Mouse (Mus musculus): ENCODE data around the gene Trim6. TPM values are rescaled to one million over a fixed set of nuclear protein-coding genes. Genes with fewer than 3 reads are reported as not detected.

Trim6 gene
- 1.6 TPM in 2 replicates for polyA plus RNA-seq (2014; fragmentation: Nextera tagmentation; extraction: Ambion mirVana)

GRCm38 (mm10) chr7:104218701-104219569, at the start of gene Trim6:
Trim6 (plus strand) TSS chr7:104218793.
- ATAC-seq (replicated peaks; ENCODE audit: low FRiP score, low TSS enrichment, low read depth) = peak; percentile 79
- H3K4me3 ChIP-seq (ENCODE audit: low read depth, low read length) = peak within 1 kb of the TSS; percentile 37
- no peaks in the 10 kb centered on the region for H3K4me1 ChIP-seq (replicated peaks; ENCODE audit: control insufficient read depth, insufficient read depth, low read length)
- DNase-seq (ENCODE audit: low spot score) = peak; percentile 73
- H3K27ac ChIP-seq (ENCODE audit: low read depth) = no peak within 1 kb of the TSS
- H3K36me3 ChIP-seq (ENCODE audit: control insufficient read depth, insufficient read depth, low read length) = no peaks in the 10 kb centered on the region
- WGBS = 3% methylated on average over 37 of the region's 37 CpGs
- no peaks in the 10 kb centered on the region for H3K27me3 ChIP-seq (replicated peaks; ENCODE audit: control insufficient read depth, insufficient read depth, low read length)
- no peaks in the 10 kb centered on the region for H3K9me3 ChIP-seq (ENCODE audit: control insufficient read depth, low read length)
- peak within 1 kb of the TSS; percentile 38 for H3K9ac ChIP-seq (ENCODE audit: low read length)
- H3K4me2 ChIP-seq (ENCODE audit: low read length) = peak within 1 kb of the TSS; percentile 56

- Histone ChIP-seq H3K27ac (ENCODE audit: low read depth) (no peak overlapping the region), H3K9me3 (ENCODE audit: control insufficient read depth, low read length) (no peaks in the 10 kb centered on the region), H3K4me2 (ENCODE audit: low read length) (no peak overlapping the region), H3K27me3 (replicated peaks; ENCODE audit: control insufficient read depth, insufficient read depth, low read length) (no peaks in the 10 kb centered on the region), H3K36me3 (ENCODE audit: control insufficient read depth, insufficient read depth, low read length) (no peaks in the 10 kb centered on the region), H3K4me1 (replicated peaks; ENCODE audit: control insufficient read depth, insufficient read depth, low read length) (no peaks in the 10 kb centered on the region), H3K9ac (ENCODE audit: low read length) (no peak overlapping the region), H3K4me3 (ENCODE audit: low read depth, low read length) (no peak overlapping the region)
- DNase-seq (ENCODE audit: low spot score) = no peak
- no peak for ATAC-seq (replicated peaks; ENCODE audit: low FRiP score, low TSS enrichment, low read depth)
- 73% methylated on average over 6 of the region's 6 CpGs for WGBS
Observed at GRCm38 (mm10) chr7:104169634-104170204, 48.9 kb upstream of the Trim6 start.

GRCm38 (mm10) chr7:104175085-104175484, 43.5 kb upstream of the Trim6 start:
- no peak overlapping the region for H3K4me3 ChIP-seq (ENCODE audit: low read depth, low read length)
- no peak overlapping the region for H3K9ac ChIP-seq (ENCODE audit: low read length)
- ATAC-seq (replicated peaks; ENCODE audit: low FRiP score, low TSS enrichment, low read depth) (no peak), DNase-seq (ENCODE audit: low spot score) (no peak)
- H3K4me1 ChIP-seq (replicated peaks; ENCODE audit: control insufficient read depth, insufficient read depth, low read length) = no peaks in the 10 kb centered on the region
- H3K4me2 ChIP-seq (ENCODE audit: low read length) = no peak overlapping the region
- no peaks in the 10 kb centered on the region for H3K36me3 ChIP-seq (ENCODE audit: control insufficient read depth, insufficient read depth, low read length)
- H3K9me3 ChIP-seq (ENCODE audit: control insufficient read depth, low read length) = no peaks in the 10 kb centered on the region
- no peaks in the 10 kb centered on the region for H3K27me3 ChIP-seq (replicated peaks; ENCODE audit: control insufficient read depth, insufficient read depth, low read length)
- WGBS = 71% methylated on average over 1 of the region's 1 CpGs
- H3K27ac ChIP-seq (ENCODE audit: low read depth) = no peak overlapping the region

GRCm38 (mm10) chr7:104178422-104179054, 40.1 kb upstream of the Trim6 start:
- Histone ChIP-seq H3K9me3 (ENCODE audit: control insufficient read depth, low read length) (no peaks in the 10 kb centered on the region), H3K4me1 (replicated peaks; ENCODE audit: control insufficient read depth, insufficient read depth, low read length) (no peaks in the 10 kb centered on the region), H3K27ac (ENCODE audit: low read depth) (no peak overlapping the region), H3K27me3 (replicated peaks; ENCODE audit: control insufficient read depth, insufficient read depth, low read length) (no peaks in the 10 kb centered on the region), H3K4me2 (ENCODE audit: low read length) (no peak overlapping the region), H3K4me3 (ENCODE audit: low read depth, low read length) (no peak overlapping the region), H3K9ac (ENCODE audit: low read length) (no peak overlapping the region), H3K36me3 (ENCODE audit: control insufficient read depth, insufficient read depth, low read length) (no peaks in the 10 kb centered on the region)
- ATAC-seq (replicated peaks; ENCODE audit: low FRiP score, low TSS enrichment, low read depth) = no peak
- DNase-seq (ENCODE audit: low spot score) = no peak
- WGBS = 72% methylated on average over 5 of the region's 5 CpGs

- H3K4me3 ChIP-seq (ENCODE audit: low read depth, low read length) = no peak overlapping the region
- ATAC-seq (replicated peaks; ENCODE audit: low FRiP score, low TSS enrichment, low read depth) = no peak
- no peak overlapping the region for H3K27ac ChIP-seq (ENCODE audit: low read depth)
- WGBS = 84% methylated on average over 1 of the region's 1 CpGs
- no peaks in the 10 kb centered on the region for H3K36me3 ChIP-seq (ENCODE audit: control insufficient read depth, insufficient read depth, low read length)
- no peak overlapping the region for H3K4me2 ChIP-seq (ENCODE audit: low read length)
- H3K9me3 ChIP-seq (ENCODE audit: control insufficient read depth, low read length) = no peaks in the 10 kb centered on the region
- H3K27me3 ChIP-seq (replicated peaks; ENCODE audit: control insufficient read depth, insufficient read depth, low read length) = no peaks in the 10 kb centered on the region
- no peak for DNase-seq (ENCODE audit: low spot score)
- H3K4me1 ChIP-seq (replicated peaks; ENCODE audit: control insufficient read depth, insufficient read depth, low read length) = no peaks in the 10 kb centered on the region
- no peak overlapping the region for H3K9ac ChIP-seq (ENCODE audit: low read length)
Observed at GRCm38 (mm10) chr7:104179074-104179473, 39.5 kb upstream of the Trim6 start.

- Histone ChIP-seq H3K36me3 (ENCODE audit: control insufficient read depth, insufficient read depth, low read length) (no peaks in the 10 kb centered on the region), H3K4me1 (replicated peaks; ENCODE audit: control insufficient read depth, insufficient read depth, low read length) (no peaks in the 10 kb centered on the region), H3K9me3 (ENCODE audit: control insufficient read depth, low read length) (no peaks in the 10 kb centered on the region), H3K27me3 (replicated peaks; ENCODE audit: control insufficient read depth, insufficient read depth, low read length) (no peaks in the 10 kb centered on the region), H3K27ac (ENCODE audit: low read depth) (no peak within 1 kb of the TSS), H3K4me2 (ENCODE audit: low read length) (no peak within 1 kb of the TSS), H3K9ac (ENCODE audit: low read length) (no peak within 1 kb of the TSS), H3K4me3 (ENCODE audit: low read depth, low read length) (no peak within 1 kb of the TSS)
- no peak for ATAC-seq (replicated peaks; ENCODE audit: low FRiP score, low TSS enrichment, low read depth)
- 85% methylated on average over 2 of the region's 2 CpGs for WGBS
- DNase-seq (ENCODE audit: low spot score) = no peak
Observed at GRCm38 (mm10) chr7:104183292-104183691, 35.3 kb upstream of the Trim6 start, which contains the start of gene Olfr648. Olfr648 (minus strand) TSS chr7:104183392.

GRCm38 (mm10) chr7:104191275-104191674, 27.3 kb upstream of the Trim6 start:
- Histone ChIP-seq H3K9ac (ENCODE audit: low read length) (no peak overlapping the region), H3K9me3 (ENCODE audit: control insufficient read depth, low read length) (no peaks in the 10 kb centered on the region), H3K27ac (ENCODE audit: low read depth) (no peak overlapping the region), H3K4me2 (ENCODE audit: low read length) (no peak overlapping the region), H3K4me1 (replicated peaks; ENCODE audit: control insufficient read depth, insufficient read depth, low read length) (no peaks in the 10 kb centered on the region), H3K36me3 (ENCODE audit: control insufficient read depth, insufficient read depth, low read length) (no peaks in the 10 kb centered on the region), H3K27me3 (replicated peaks; ENCODE audit: control insufficient read depth, insufficient read depth, low read length) (no peaks in the 10 kb centered on the region), H3K4me3 (ENCODE audit: low read depth, low read length) (no peak overlapping the region)
- DNase-seq (ENCODE audit: low spot score) = no peak
- no peak for ATAC-seq (replicated peaks; ENCODE audit: low FRiP score, low TSS enrichment, low read depth)
- WGBS = 60% methylated on average over 9 of the region's 9 CpGs

- Histone ChIP-seq H3K9me3 (ENCODE audit: control insufficient read depth, low read length) (no peaks in the 10 kb centered on the region), H3K4me1 (replicated peaks; ENCODE audit: control insufficient read depth, insufficient read depth, low read length) (no peaks in the 10 kb centered on the region), H3K4me3 (ENCODE audit: low read depth, low read length) (no peak within 1 kb of the TSS), H3K4me2 (ENCODE audit: low read length) (no peak within 1 kb of the TSS), H3K27ac (ENCODE audit: low read depth) (no peak within 1 kb of the TSS), H3K36me3 (ENCODE audit: control insufficient read depth, insufficient read depth, low read length) (no peaks in the 10 kb centered on the region), H3K9ac (ENCODE audit: low read length) (no peak within 1 kb of the TSS), H3K27me3 (replicated peaks; ENCODE audit: control insufficient read depth, insufficient read depth, low read length) (no peaks in the 10 kb centered on the region)
- 86% methylated on average over 6 of the region's 6 CpGs for WGBS
- no peak for DNase-seq (ENCODE audit: low spot score)
- ATAC-seq (replicated peaks; ENCODE audit: low FRiP score, low TSS enrichment, low read depth) = no peak
Observed at GRCm38 (mm10) chr7:104195885-104196284, 22.7 kb upstream of the Trim6 start, which contains the start of gene Olfr649. Olfr649 (minus strand) TSS chr7:104195985.
